Mouse (Mus musculus): Measurements from ENCODE around the gene Chst11.

- TF ChIP-seq CTCF (IDR thresholded peaks at IDR 0.05; ENCODE audit: low read depth), result no peak
- no peak for TF ChIP-seq EP300 (IDR thresholded peaks at IDR 0.05; ENCODE audit: low read depth)
Measured at GRCm38 (mm10) chr10:82990918-82991317, 5.6 kb downstream of the Chst11 start.
